Mouse (Mus musculus): ENCODE data around the gene Kcng1. TPM values are rescaled to one million over a fixed set of nuclear protein-coding genes. Genes with fewer than 3 reads are reported as not detected.

Kcng1 gene
- total RNA-seq, 2 experiments from 2014 or later = 0.58 TPM; not detected in 1

GRCm38 (mm10) chr2:168268033-168268432 lies 13.5 kb downstream of the Kcng1 start:
- ATAC-seq (replicated peaks; ENCODE audit: low FRiP score, poor library complexity, severe bottlenecking) = no peak

- ATAC-seq (replicated peaks; ENCODE audit: low FRiP score, poor library complexity, severe bottlenecking) = no peak
Observed at GRCm38 (mm10) chr2:168260900-168261299, 20.6 kb downstream of the Kcng1 start.

- ATAC-seq (replicated peaks; ENCODE audit: low FRiP score, poor library complexity, severe bottlenecking) = no peak
Observed at GRCm38 (mm10) chr2:168260124-168260523, 21.4 kb downstream of the Kcng1 start.

GRCm38 (mm10) chr2:168259046-168259445 lies 22.5 kb downstream of the Kcng1 start:
- ATAC-seq (replicated peaks; ENCODE audit: low FRiP score, poor library complexity, severe bottlenecking) = no peak

- ATAC-seq (replicated peaks; ENCODE audit: low FRiP score, poor library complexity, severe bottlenecking) = no peak
Observed at GRCm38 (mm10) chr2:168257188-168257587, 24.3 kb downstream of the Kcng1 start.

GRCm38 (mm10) chr2:168256506-168256905 lies 25.0 kb downstream of the Kcng1 start:
- ATAC-seq (replicated peaks; ENCODE audit: low FRiP score, poor library complexity, severe bottlenecking) = no peak

- ATAC-seq (replicated peaks; ENCODE audit: low FRiP score, poor library complexity, severe bottlenecking) = no peak
Observed at GRCm38 (mm10) chr2:168253822-168254221, 27.7 kb downstream of the Kcng1 start.

- no peak for ATAC-seq (replicated peaks; ENCODE audit: low FRiP score, poor library complexity, severe bottlenecking)
Observed at GRCm38 (mm10) chr2:168252639-168253292, 28.8 kb downstream of the Kcng1 start.

GRCm38 (mm10) chr2:168250270-168250669 lies 31.3 kb downstream of the Kcng1 start:
- ATAC-seq (replicated peaks; ENCODE audit: low FRiP score, poor library complexity, severe bottlenecking) = peak; percentile 81

GRCm38 (mm10) chr2:168248856-168249245 lies 32.7 kb downstream of the Kcng1 start:
- ATAC-seq (replicated peaks; ENCODE audit: low FRiP score, poor library complexity, severe bottlenecking) = no peak

GRCm38 (mm10) chr2:168248167-168248855 lies 33.2 kb downstream of the Kcng1 start:
- no peak for ATAC-seq (replicated peaks; ENCODE audit: low FRiP score, poor library complexity, severe bottlenecking)

GRCm38 (mm10) chr2:168245571-168245970 lies 36.0 kb downstream of the Kcng1 start:
- ATAC-seq (replicated peaks; ENCODE audit: low FRiP score, poor library complexity, severe bottlenecking) = no peak

GRCm38 (mm10) chr2:168243278-168243677 lies 38.3 kb downstream of the Kcng1 start:
- no peak for ATAC-seq (replicated peaks; ENCODE audit: low FRiP score, poor library complexity, severe bottlenecking)

- no peak for ATAC-seq (replicated peaks; ENCODE audit: low FRiP score, poor library complexity, severe bottlenecking)
Observed at GRCm38 (mm10) chr2:168242841-168243240, 38.7 kb downstream of the Kcng1 start.

GRCm38 (mm10) chr2:168238335-168238734 lies 43.2 kb downstream of the Kcng1 start:
- ATAC-seq (replicated peaks; ENCODE audit: low FRiP score, poor library complexity, severe bottlenecking) = no peak

GRCm38 (mm10) chr2:168233286-168233685 lies 48.2 kb downstream of the Kcng1 start:
- ATAC-seq (replicated peaks; ENCODE audit: low FRiP score, poor library complexity, severe bottlenecking) = no peak

- ATAC-seq (replicated peaks; ENCODE audit: low FRiP score, poor library complexity, severe bottlenecking) = no peak
Observed at GRCm38 (mm10) chr2:168231471-168231829, 50.1 kb downstream of the Kcng1 start.

- no peak for ATAC-seq (replicated peaks; ENCODE audit: low FRiP score, poor library complexity, severe bottlenecking)
Observed at GRCm38 (mm10) chr2:168230773-168231470, 50.6 kb downstream of the Kcng1 start.

- peak; percentile 92 for ATAC-seq (replicated peaks; ENCODE audit: low FRiP score, poor library complexity, severe bottlenecking)
Observed at GRCm38 (mm10) chr2:168230026-168230728, 51.4 kb downstream of the Kcng1 start, which contains the start of the genes Gm20716, Dpm1 and Mocs3. Gm20716 (minus strand) TSS chr2:168230364. Dpm1 (minus strand) TSS chr2:168230591. Mocs3 (plus strand) TSS chr2:168230622.
